Mouse (Mus musculus) cerebellum, adult 2 months (tissue): ENCODE measurements at regions not wholly inside any gene's neighbourhood (a gene's known extent, or its start where the extent isn't known, plus 50 kb on each side); places are given as distances from the start of the nearest gene placed in this dataset.

ENCODE experiments used
- CTCF ChIP-seq: fragments of 200-500 bp; IDR thresholded peaks from 2 replicates; pipeline ENCODE4 v1.5.1; 2011; ENCODE audit warnings: low read depth, mild to moderate bottlenecking, control low read depth, low read length, moderate library complexity, borderline replicate concordance; ENCODE audit not compliant: insufficient read depth
- POLR2A ChIP-seq: fragments of 200-500 bp; IDR thresholded peaks from 2 replicates; pipeline ENCODE4 v1.6.1; 2011; ENCODE audit warnings: low read length, control low read depth, borderline replicate concordance; ENCODE audit not compliant: insufficient read depth

DNA sequence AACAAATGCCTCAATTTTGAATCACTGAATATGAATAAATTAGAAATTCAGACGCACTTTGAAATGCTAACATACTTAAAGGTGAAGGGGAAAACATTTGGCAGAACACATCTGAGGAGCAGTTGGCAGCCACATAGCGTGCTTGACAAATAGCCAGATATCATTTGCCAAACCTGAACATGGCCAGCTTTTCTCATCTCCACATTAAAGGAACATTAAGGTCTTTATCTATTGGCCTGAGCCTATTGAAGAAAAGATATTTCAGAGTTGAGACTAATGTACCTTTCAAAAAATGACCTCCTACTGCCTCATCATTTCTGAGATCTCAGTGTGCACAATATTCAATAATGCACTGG is 288.7 kb downstream of the Pik3r1 start:
- no peak for TF ChIP-seq CTCF
- TF ChIP-seq POLR2A: no peak
